ENCODE assay signal across 12 mouse cellular contexts in genomic region chr13:116523713-116524303, GRCm38 (mm10).
DNase-seq lines count a peak whose midpoint lies in the region; ATAC-seq lines count a peak whose summit lies in the region.
"Had no signal": no experiment of that assay in that cellular context is flagged by ENCODE, and none has a peak within 500 bp of the region (broad histone marks: within the 10 kb centered on the region; RNA-seq: fewer than 3 reads in every experiment).

No protein-coding gene starts in this region.

- no peaks in the 10 kb centered on the region for H3K9me3 ChIP-seq in heart, embryonic 14.5 days (ENCODE audit: control insufficient read depth, low read length)
- no peaks in the 10 kb centered on the region for H3K9me3 ChIP-seq in hindbrain, embryonic 12.5 days (replicated peaks)
- no peaks in the 10 kb centered on the region for H3K9me3 ChIP-seq in midbrain, embryonic 15.5 days

- no peaks in the 10 kb centered on the region for H3K27me3 ChIP-seq in heart, embryonic 14.5 days (ENCODE audit: control insufficient read depth, insufficient read depth, low read length)
- H3K27me3 ChIP-seq in hindbrain, embryonic 12.5 days, result 0 out of 2 replicates have a peak, but pooled peaks cover 5% of the 10 kb centered on the region
- no peaks in the 10 kb centered on the region; the same call in 1 of the 2 replicates for H3K27me3 ChIP-seq in midbrain, embryonic 15.5 days (replicated peaks)

- no peak for DNase-seq in heart, adult 9 months (ENCODE audit: low spot score in 2 of 2)
- DNase-seq in embryo, embryonic 9.5 days (ENCODE audit: extremely low spot score), result peak; percentile 15
- no peak for DNase-seq in MN1 (ENCODE audit: low spot score)
- DNase-seq in urinary bladder, postnatal 10 days (ENCODE audit: low spot score), result no peak
- DNase-seq: adrenal gland, postnatal 25 days; cerebellum, adult 8-10 months; lung, postnatal 14 days had no signal

- 7% methylated on average over 8 of the region's 8 CpGs for WGBS in heart, embryonic 14.5 days
- WGBS in hindbrain, embryonic 12.5 days, result 4% methylated on average over 8 of the region's 8 CpGs
- 4% methylated on average over 8 of the region's 8 CpGs for WGBS in midbrain, embryonic 15.5 days

- H3K4me3 ChIP-seq in heart, embryonic 14.5 days (ENCODE audit: control insufficient read depth in 1 of 2, insufficient read depth in 1 of 2, low read depth in 1 of 2, low read length in 2 of 2), result no peak overlapping the region
- H3K4me3 ChIP-seq in hindbrain, embryonic 12.5 days, result no peak overlapping the region
- H3K4me3 ChIP-seq in midbrain, embryonic 15.5 days, result no peak overlapping the region
- H3K4me3 ChIP-seq: myocyte had no signal

- 0 out of 4 replicates have a peak, but pooled peaks cover 0 to 4% of the 10 kb centered on the region in 2 experiments for H3K4me1 ChIP-seq in heart, embryonic 14.5 days (ENCODE audit: control insufficient read depth in 2 of 2, insufficient read depth in 2 of 2, low read length in 2 of 2)
- H3K4me1 ChIP-seq in hindbrain, embryonic 12.5 days, result peaks cover 9% of the 10 kb centered on the region
- peaks cover 4% of the 10 kb centered on the region; the same call in 1 of the 2 replicates for H3K4me1 ChIP-seq in midbrain, embryonic 15.5 days

- no peak overlapping the region for H3K9ac ChIP-seq in heart, embryonic 14.5 days (ENCODE audit: low read length)
- H3K9ac ChIP-seq in hindbrain, embryonic 12.5 days, result no peak overlapping the region
- no peak overlapping the region for H3K9ac ChIP-seq in midbrain, embryonic 15.5 days

- ATAC-seq in heart, embryonic 14.5 days (ENCODE audit: insufficient number of reproducible peaks, insufficient read depth, low FRiP score, low read depth), result no peak
- peak; percentile 80 for ATAC-seq in hindbrain, embryonic 12.5 days (ENCODE audit: low FRiP score)
- peak; percentile 75; the same call in 1 of the 2 replicates for ATAC-seq in midbrain, embryonic 15.5 days (replicated peaks)
- no peak for ATAC-seq in megakaryocyte progenitor cell, adult 5-6 weeks (replicated peaks; ENCODE audit: poor library complexity)

- no peaks in the 10 kb centered on the region for H3K36me3 ChIP-seq in heart, embryonic 14.5 days (ENCODE audit: control insufficient read depth, insufficient read depth, low read length)
- no peaks in the 10 kb centered on the region for H3K36me3 ChIP-seq in hindbrain, embryonic 12.5 days
- no peaks in the 10 kb centered on the region for H3K36me3 ChIP-seq in midbrain, embryonic 15.5 days (replicated peaks)

- peak overlapping the region; percentile 31 for H3K4me2 ChIP-seq in heart, embryonic 14.5 days (ENCODE audit: low read length)
- H3K4me2 ChIP-seq in hindbrain, embryonic 12.5 days (replicated peaks), result peak overlapping the region; percentile 22; the same call in 1 of the 2 replicates
- no peak overlapping the region for H3K4me2 ChIP-seq in midbrain, embryonic 15.5 days

- no peak overlapping the region for H3K27ac ChIP-seq in heart, embryonic 14.5 days (replicated peaks in 1 of 2; ENCODE audit: control insufficient read depth in 1 of 2, insufficient read depth in 1 of 2, low read depth in 2 of 2, low read length in 2 of 2)
- no peak overlapping the region for H3K27ac ChIP-seq in hindbrain, embryonic 12.5 days
- no peak overlapping the region for H3K27ac ChIP-seq in midbrain, embryonic 15.5 days

Comparison
In these comparisons a context has a peak if more than half of its experiments do, and no peak if none do; other contexts are left out.
1. ATAC-seq: peak in hindbrain, embryonic 12.5 days (single experiment) and midbrain, embryonic 15.5 days (single experiment); none in heart, embryonic 14.5 days (single experiment) and megakaryocyte progenitor cell, adult 5-6 weeks (single experiment).